Mouse (Mus musculus) frontal cortex, postnatal 10 days (tissue): Measurements from ENCODE around the gene Ppp3ca.

Source experiments
- DNase-seq, 2 experiments: peaks; one replicate each; pipeline ENCODE4 v3.0.0; 2022; ENCODE audit warnings: low spot score in 2 of 2, mixed read lengths in 1 of 2

Ppp3ca gene

DNA sequence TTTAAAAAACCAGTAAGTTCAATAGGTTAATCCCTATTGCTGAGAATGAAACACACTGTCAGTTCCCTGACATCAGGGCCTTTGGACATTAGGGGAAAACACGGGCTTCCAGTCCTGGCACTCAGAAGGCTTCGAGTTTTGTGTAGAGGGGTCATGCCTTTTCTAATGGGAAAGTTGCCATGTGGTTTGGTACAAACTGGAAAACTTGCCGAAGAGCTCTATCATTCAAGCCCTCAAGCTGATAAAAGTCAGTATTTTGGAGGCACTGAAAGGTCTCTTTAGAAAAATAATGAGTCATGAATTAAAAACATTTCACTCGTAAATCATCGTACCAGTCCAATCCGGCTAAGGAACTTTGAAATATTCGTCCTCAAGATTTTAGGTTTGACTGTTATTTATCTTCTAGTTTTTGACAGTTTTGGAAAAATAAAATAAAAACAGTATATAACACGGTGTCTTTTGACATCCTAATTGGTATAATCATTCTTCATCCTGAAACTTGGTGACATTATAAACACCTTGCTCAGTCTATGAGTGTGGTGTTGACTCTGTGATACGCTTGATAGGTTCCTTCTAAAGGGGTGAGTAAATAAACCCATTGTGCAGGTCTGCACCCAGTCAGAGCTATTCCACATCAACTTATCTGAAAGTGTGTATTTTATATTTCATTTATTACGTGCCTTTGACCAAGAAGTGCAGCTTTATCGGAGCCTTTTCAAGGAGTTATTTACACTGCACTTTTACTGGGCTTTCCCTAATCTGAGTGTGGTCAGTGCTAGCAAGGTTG, 192.3 kb downstream of the Ppp3ca start:
- DNase-seq, result no peak

DNA sequence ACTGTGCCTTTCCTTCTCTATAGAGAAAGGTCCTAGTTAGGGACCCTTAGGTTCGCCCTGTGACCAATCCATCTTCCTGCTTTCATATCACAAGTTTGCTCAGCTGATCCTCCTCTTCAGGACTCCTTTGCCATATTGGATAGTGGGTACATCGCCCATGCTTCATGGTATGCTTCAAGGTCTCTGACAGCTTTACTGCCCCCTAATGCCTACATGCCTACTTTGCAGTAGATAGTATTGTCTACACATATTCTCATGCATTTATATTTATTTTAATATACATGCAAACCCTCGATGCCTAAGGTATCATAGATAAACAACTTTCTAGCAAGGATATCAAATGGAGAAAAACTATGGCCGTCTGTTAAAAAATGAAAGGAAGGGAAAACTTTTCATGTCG, 193.2 kb downstream of the Ppp3ca start:
- DNase-seq, result no peak

GRCm38 (mm10) chr3:136864306-136864705, 194.4 kb downstream of the Ppp3ca start:
- DNase-seq, result no peak

GRCm38 (mm10) chr3:136865176-136865859, 195.4 kb downstream of the Ppp3ca start:
- no peak for DNase-seq

- no peak for DNase-seq
Observed at GRCm38 (mm10) chr3:136866095-136866494, 196.2 kb downstream of the Ppp3ca start.

DNA sequence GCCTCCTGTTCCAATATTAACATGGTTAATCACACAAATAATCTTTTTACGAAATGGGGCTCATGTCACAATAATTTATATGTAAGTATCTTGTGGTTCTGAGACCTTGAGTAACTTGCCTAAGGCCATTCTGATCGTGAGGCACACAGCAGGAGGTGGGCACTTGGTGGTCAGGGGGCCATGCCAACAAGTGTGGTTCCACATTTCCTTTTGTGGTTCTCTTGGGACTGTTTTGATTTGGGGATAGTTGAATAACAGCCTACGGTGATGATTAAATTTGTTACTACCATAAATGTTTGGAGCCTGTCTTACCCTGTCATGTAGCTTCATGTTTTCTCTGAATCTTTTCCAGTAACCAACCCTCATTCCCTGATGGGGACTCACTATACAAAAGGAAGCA, 196.6 kb downstream of the Ppp3ca start:
- no peak for DNase-seq

DNA sequence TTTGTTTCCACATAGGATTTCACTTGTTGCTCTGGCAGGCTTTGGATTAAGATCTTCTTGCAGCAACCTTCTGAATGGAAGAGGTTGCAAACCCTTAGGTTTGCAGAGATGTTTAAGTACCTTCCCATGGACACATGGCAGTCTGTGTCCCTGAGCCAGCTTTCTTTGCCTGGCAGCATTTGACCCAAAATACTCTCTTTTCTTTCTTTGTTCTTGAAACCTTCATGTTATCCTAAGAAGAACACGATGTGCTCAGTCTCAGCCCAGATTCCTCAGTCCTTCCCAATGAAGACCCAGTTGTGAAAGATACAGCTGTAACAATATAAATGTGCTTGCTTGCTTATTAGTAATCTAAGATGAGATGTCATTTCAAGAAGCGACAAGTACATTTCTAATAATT, 197.4 kb downstream of the Ppp3ca start:
- DNase-seq, result no peak

- DNase-seq, result no peak
Observed at GRCm38 (mm10) chr3:136871772-136872532, 202.0 kb downstream of the Ppp3ca start.

DNA sequence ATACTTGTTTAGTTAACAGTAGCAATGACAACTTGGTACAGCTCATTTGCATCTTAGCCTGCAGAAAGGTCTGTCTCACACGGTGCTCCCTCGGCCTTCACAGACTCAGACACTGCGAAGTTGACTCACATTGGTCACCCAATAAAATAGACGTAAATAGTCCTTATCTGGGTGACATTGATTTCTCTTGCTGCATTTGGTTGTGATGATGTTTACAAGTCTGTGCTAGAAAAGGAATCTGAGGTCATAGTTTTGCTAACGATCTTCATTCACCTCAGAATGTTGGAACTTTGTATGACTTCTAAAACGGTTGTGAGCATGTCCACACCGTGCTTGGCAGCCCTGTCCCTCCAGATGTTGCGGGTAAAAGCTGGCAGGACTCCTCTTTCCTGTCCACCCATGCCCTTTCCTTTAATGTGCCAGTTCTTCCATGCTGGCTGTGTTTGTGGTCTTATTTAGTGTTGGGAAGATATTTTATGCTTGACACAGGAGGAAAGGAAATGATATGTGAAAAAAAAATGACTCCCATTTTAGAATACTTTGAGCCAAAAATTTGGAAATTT, 202.7 kb downstream of the Ppp3ca start:
- DNase-seq, result no peak

DNA sequence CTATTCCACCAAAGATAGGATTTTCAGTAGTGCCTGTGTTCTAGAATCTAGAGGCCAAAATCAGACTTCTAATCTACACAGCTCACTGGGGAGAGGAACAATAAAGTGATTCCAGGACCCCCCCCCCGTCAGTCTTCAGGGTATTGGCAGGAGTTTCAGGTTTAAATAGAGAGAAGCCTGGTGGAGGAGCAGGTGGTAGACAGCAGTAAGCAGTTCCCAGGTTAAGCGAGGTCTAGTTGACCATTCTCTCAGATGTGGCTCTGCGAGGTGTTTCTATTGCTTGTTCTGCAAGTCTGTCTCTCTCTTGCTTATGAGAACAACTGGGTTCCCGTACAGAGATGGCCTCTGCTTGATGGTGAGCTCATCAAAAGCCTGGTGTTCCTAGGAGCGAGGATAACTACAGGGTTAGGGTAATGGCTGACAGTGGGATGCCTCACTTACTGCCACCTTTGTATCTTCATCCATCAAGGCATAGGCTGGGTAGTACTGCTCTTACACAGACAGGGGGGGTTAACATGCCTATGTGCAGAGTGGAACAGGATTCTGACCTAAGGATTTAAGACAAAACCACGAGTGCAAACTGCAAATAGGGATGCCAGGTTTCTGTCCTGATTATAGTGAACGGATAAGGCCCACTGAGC, 204.0 kb downstream of the Ppp3ca start:
- no peak for DNase-seq

DNA sequence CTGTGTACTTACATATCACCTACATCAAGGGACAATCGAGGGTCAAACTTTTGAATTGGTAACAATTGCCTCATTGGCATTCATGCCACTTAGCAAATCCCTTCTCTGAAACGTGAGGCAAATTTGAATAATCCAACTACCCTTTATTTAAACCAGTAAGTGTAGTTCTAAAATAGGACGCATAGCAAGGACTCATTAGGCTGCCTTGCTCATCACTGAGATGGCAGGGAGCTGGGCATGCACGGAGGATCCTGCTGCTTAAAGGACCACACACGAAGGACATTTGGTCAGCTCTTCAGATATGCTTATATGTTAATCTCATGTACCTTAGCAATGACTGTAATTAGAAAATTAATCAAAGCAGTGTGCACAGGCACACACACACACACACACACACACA, 204.6 kb downstream of the Ppp3ca start:
- no peak for DNase-seq

DNA sequence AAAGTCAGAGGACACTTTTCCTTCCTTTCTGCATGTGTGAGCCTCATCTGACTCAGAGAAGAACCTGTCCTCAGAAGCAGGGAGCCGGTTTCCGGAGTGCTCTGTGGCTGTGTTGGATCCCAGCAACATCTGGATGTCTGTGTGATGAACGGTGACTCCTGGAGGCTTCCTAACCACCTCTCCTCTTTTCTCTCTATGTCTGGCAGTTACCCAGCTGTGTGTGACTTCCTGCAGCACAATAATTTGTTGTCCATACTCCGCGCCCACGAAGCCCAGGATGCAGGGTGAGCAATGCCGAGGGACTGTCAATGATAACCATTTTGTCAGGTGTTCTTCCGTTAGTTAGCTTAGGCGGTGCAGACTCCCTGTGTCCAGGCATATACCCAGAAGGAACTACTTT, 217.8 kb downstream of the Ppp3ca start:
- DNase-seq, result no peak

DNA sequence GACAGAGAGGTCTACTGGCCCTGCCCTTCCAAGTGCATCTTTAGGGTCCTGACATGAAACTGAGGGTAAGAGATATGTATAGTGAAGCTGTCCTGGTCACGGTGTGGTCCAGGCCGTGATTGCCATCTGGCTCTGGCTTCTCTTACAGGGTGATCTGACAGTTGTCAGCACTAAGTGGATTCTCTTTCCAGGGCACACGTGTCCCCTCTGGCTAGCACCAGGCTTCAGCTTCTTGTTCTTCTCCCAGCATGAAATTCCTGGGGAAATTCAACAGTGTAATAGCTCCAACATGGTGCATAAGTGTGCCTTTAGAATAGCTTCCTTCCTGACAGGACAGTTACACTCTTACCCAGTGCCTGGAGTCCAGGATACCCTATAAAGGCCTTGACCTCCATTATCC, 222.2 kb downstream of the Ppp3ca start:
- DNase-seq, result no peak

DNA sequence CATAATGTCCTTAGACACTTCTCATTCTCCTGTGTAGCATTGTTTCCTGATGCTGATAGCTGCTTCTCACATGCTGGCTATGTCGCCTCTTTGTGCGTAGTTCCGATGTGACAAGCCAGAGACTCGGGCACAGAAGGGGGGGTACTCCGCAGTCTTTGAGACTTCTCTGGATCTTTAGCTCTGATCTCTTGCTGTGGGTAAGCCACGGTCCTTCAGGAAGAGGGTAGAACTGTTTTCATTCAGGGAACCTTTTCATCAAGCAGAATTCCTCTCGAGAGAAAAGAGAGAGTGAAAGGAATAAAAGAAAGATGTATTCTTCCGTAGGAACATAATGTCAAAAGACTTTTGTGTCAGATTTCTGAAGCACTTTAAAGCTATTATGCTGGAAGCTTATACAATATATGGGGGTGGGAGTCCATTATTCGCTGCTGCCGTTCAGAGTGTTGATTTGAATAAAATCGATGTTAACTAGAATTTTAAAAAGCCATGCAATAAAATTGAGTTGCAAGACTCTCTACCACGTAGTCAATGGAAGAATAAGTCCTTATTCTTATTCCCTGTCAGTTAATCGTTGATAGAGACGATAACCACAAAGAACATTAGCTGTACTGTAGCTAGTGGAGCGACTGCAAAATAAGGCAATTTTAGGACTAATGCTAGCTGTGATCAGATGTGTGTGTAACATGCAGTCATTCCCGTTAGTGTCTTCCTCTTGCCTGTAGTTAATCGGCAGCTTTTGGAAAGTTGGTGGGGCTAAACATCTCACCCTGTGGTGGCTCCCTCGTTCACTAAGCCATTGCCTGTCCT, 223.9 kb downstream of the Ppp3ca start:
- DNase-seq, result no peak

DNA sequence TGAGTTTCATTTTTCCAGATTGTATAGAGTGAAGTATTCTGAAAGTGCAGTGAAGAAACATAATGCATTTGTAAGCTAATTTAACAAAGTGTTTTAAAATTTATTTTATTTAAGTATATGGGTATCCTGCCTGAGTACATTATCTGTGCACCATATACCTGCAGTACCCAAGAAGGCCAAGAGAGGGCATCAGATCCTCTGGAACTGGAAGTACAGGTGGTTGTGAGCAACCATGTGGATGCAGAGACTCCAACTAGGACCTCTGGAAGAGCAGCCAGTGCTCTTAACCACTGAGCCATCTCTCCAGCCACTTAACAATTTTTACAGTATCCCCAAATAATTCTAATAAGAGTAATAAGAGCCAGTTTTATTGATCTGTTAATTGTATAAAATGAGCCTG, 225.6 kb downstream of the Ppp3ca start:
- DNase-seq, result no peak

DNA sequence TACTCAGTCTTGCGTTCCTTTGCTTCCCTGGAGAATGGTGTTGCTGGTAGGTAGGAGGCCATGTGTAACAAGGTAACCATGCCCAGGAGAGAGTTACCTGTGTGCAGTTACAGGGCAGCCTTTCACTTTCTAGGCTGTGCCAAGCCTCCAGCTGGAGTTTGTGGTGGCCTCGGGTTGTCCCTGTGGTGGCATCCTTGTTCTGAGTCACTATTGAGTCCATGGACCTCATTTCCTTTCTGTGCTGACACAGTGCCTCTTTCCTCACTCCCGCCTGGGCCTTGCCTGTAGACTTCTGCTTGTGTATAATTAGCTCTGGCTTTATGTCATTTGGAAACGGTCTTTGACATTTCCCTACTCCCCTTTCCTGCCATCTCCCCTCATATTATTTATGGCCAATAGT, 226.4 kb downstream of the Ppp3ca start:
- no peak for DNase-seq

DNA sequence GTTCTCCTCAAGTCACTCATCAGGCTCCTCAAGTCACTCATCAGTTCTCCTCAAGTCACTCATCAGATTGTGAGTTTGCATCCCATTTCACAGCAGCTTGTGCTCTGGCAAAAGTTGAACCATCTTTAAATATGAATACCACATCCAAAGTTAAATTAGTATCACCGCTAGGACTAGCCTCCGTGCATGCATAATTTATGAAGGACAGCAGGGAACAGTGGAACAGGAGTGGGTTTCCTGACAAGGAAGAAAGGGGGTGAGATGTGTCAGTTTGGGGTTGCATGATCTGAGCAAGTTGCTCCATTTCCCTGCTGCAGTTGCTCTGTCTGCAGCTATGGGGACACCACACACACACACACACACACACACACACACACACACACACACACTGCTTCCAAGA, 229.8 kb downstream of the Ppp3ca start:
- no peak for DNase-seq

DNA sequence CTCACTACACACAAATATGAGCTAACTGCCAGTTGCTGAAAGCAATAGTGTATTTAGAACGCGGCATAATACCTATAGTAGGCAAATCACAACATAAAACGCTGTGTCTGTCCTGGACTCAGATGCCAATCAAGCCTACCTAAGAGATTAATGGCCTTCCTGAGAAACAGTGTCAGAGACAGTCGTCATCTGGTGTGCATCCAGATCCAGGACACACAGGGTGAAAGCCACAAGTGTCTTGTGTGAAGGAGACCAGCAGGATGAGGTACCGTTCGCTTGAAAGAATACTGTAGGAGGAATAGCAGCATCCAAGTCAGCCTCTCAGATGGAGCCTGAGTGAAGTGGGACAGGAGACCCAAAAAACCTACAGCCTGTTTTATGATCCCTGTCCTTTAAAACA, 231.1 kb downstream of the Ppp3ca start:
- DNase-seq, result no peak

DNA sequence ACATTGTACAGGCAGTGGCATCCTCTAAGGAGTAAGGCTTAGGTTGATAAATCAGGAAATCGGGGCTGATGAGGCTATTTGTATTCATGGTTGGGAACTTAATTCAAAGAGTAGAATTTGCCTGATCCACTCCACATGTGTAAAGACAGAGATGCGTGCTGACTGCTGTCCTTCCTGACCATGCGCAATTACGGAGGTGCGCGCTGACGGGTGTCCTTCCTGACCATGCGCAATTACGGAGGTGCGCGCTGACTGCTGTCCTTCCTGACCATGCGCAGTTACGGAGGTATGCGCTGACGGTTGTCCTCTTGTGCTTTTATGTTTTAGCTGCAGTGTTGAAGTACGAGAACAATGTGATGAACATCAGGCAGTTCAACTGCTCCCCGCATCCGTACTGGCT, 232.9 kb downstream of the Ppp3ca start:
- DNase-seq, result no peak

DNA sequence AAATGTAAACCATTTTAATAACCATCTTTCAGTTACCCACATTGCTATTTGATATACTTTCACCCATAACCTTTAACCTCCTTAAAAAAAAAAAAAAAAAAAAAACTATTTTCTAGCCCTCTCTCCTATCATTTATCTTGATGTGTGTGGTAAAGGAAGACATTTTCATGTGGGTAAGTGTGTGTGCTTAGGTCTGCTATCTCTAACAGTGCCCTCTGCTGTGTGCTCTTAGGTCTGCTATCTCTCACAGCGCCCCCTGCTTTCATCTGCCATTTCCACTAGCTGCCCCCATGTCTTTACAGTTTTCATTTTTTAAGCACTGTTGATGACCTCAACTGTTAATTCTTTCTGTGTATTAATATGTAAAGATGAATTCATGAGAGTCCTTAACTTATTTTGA, 235.7 kb downstream of the Ppp3ca start:
- no peak for DNase-seq

DNA sequence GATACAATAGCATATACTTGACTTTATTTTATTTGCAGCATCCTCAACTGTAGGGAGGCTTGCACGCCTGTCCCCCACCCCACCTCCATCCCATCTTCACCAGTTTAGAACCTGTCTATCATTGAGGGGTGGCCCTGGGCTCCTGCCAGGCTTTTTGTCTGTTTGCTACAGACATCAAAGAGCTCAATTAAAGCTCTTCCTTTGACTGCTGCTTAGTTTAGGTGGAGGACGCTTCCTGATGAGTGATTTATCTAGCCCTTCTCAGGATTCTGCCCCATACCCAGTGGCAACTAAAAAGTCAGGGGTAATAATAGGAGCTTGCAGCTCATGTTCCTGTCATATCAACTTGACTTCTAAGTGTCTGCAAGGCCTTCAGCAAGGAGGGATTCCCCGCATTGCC, 239.6 kb downstream of the Ppp3ca start:
- DNase-seq, result no peak
